Mouse (Mus musculus): Measurements from ENCODE around the gene Limk1. TPM values are rescaled to one million over a fixed set of nuclear protein-coding genes. Genes with fewer than 3 reads are reported as not detected.

Limk1 gene
- 3.8 and 8.3 TPM in 2 replicates for polyA plus RNA-seq (2021; fragmentation: Nextera tagmentation)
- long read RNA-seq, experiment 1, partial matches to known transcripts = 1 of 2 reads
- long read RNA-seq, experiment 1, other reads (novel, unspliced or antisense) = 0 of 2 reads
- long read RNA-seq, experiment 2, transcript Limk1-201 (16 exons, 3,331 nt) = major isoform, 6 of 11 reads
- long read RNA-seq, experiment 2, partial matches to known transcripts = 1 of 11 reads
- long read RNA-seq, experiment 2, other reads (novel, unspliced or antisense) = 0 of 11 reads

GRCm38 (mm10) chr5:134688086-134688717 lies at the start of gene Limk1:
Limk1 (minus strand) TSS chr5:134688598.

GRCm38 (mm10) chr5:134639269-134639682 lies 49.1 kb downstream of the Limk1 start, which contains the start of gene Eif4h:
Eif4h (minus strand) TSS chr5:134639490.

GRCm38 (mm10) chr5:134614802-134615201 lies 73.6 kb downstream of the Limk1 start, which contains the start of gene Lat2:
Lat2 (minus strand) TSS chr5:134615025.

Other genes with a start within 250 kb of the Limk1 start
- 6.6 and 8.8 TPM in 2 replicates for gene Gtf2ird1, start 231.9 kb downstream of the Limk1 start, polyA plus RNA-seq (2021; fragmentation: Nextera tagmentation)
- 4.6 and 5.0 TPM in 2 replicates for gene Clip2, start 136.2 kb downstream of the Limk1 start, polyA plus RNA-seq (2021; fragmentation: Nextera tagmentation)
- gene Syna, start 128.4 kb downstream of the Limk1 start, polyA plus RNA-seq (2021; fragmentation: Nextera tagmentation) = 3.0 and 3.3 TPM in 2 replicates
- 83.2 and 86.5 TPM in 2 replicates for gene Rfc2, start 107.2 kb downstream of the Limk1 start, polyA plus RNA-seq (2021; fragmentation: Nextera tagmentation)
- 2.8 and 4.0 TPM in 2 replicates for gene Lat2, start 73.6 kb downstream of the Limk1 start, polyA plus RNA-seq (2021; fragmentation: Nextera tagmentation)
- 302 and 303 TPM in 2 replicates for gene Eif4h, start 49.1 kb downstream of the Limk1 start, polyA plus RNA-seq (2021; fragmentation: Nextera tagmentation)
- 0.13 and 0.33 TPM in 2 replicates for gene Eln, start 58.7 kb upstream of the Limk1 start, polyA plus RNA-seq (2021; fragmentation: Nextera tagmentation)
- not detected in 2 replicates for gene Tmem270, start 218.1 kb upstream of the Limk1 start, polyA plus RNA-seq (2021; fragmentation: Nextera tagmentation)
- gene Cldn13, start 226.9 kb upstream of the Limk1 start, polyA plus RNA-seq (2021; fragmentation: Nextera tagmentation) = not detected in 2 replicates
- gene Mettl27, start 243.8 kb upstream of the Limk1 start, polyA plus RNA-seq (2021; fragmentation: Nextera tagmentation) = 6.6 and 7.0 TPM in 2 replicates

Measured in layer of hippocampus, adult 6 months (tissue).